ENCODE assay signal across 20 mouse cellular contexts in genomic region chr5:111796889-111797288, GRCm38 (mm10).
"Had no signal": no experiment of that assay in that cellular context is flagged by ENCODE, and none has a peak within 500 bp of the region (broad histone marks: within the 10 kb centered on the region; RNA-seq: fewer than 3 reads in every experiment).

No protein-coding gene starts in this region.

- H3K27ac ChIP-seq: kidney, postnatal 0 days; layer of hippocampus, adult 2 months; limb, embryonic 15.5 days; liver, embryonic 14.5 days; midbrain, embryonic 10.5 days; stomach, embryonic 15.5 days had no signal

- H3K9ac ChIP-seq: limb, embryonic 15.5 days; liver, embryonic 14.5 days; liver, postnatal 0 days; lung, embryonic 14.5 days; stomach, embryonic 15.5 days had no signal

- H3K4me2 ChIP-seq: limb, embryonic 15.5 days; liver, embryonic 11.5 days; lung, embryonic 14.5 days; stomach, embryonic 15.5 days had no signal

- DNase-seq: kidney, adult 2 months; kidney, postnatal 25 days; layer of hippocampus, adult 9-11 months; liver, postnatal 0 days; lung, embryonic 14.5 days; lung, postnatal 14 days; lung, postnatal 4 days; midbrain, embryonic 14.5 days; right cerebral cortex, adult 18-20 months; right cerebral cortex, postnatal 25 days; spleen, adult 18-20 months; thymus, postnatal 25 days had no signal

- H3K4me3 ChIP-seq: layer of hippocampus, adult 2 months; limb, embryonic 15.5 days; megakaryocyte, embryonic 14.5 days; midbrain, embryonic 10.5 days; stomach, embryonic 15.5 days had no signal

- ATAC-seq: liver, postnatal 0 days had no signal

- H3K36me3 ChIP-seq: limb, embryonic 15.5 days; midbrain, embryonic 10.5 days; stomach, embryonic 15.5 days had no signal

- H3K9me3 ChIP-seq: limb, embryonic 15.5 days; megakaryocyte, embryonic 14.5 days; midbrain, embryonic 10.5 days; stomach, embryonic 15.5 days had no signal

- H3K4me1 ChIP-seq: megakaryocyte, embryonic 14.5 days had no signal

- H3K27me3 ChIP-seq: limb, embryonic 15.5 days; stomach, embryonic 15.5 days had no signal
